In genomic region chr13:109644086-109644485, GRCm38 (mm10) we compare ENCODE assay signal across 23 mouse cellular contexts.
DNase-seq lines count a peak whose midpoint lies in the region; ATAC-seq and TF ChIP-seq lines count a peak whose summit lies in the region.
"Had no signal": no experiment of that assay in that cellular context is flagged by ENCODE, and none has a peak within 500 bp of the region (broad histone marks: within the 10 kb centered on the region; RNA-seq: fewer than 3 reads in every experiment).

No protein-coding gene starts in this region.

- H3K27me3 ChIP-seq in intestine, embryonic 16.5 days (replicated peaks; ENCODE audit: control insufficient read depth, insufficient read depth, low read length), result no peaks in the 10 kb centered on the region
- H3K27me3 ChIP-seq in intestine, postnatal 0 days (replicated peaks; ENCODE audit: control insufficient read depth, insufficient read depth, low read length), result no peaks in the 10 kb centered on the region
- no peaks in the 10 kb centered on the region for H3K27me3 ChIP-seq in liver, embryonic 11.5 days (replicated peaks; ENCODE audit: control insufficient read depth, insufficient read depth, low read length)
- H3K27me3 ChIP-seq: forebrain, embryonic 12.5 days; limb, embryonic 12.5 days had no signal

- 0 out of 2 replicates have a peak, but pooled peaks have one; percentile 28 for ATAC-seq in intestine, embryonic 16.5 days
- no peak for ATAC-seq in intestine, postnatal 0 days
- ATAC-seq in liver, embryonic 11.5 days (replicated peaks; ENCODE audit: low FRiP score), result peak; percentile 79
- peak; percentile 45 for ATAC-seq in megakaryocyte progenitor cell, adult 5-6 weeks (replicated peaks; ENCODE audit: poor library complexity)
- ATAC-seq: hindbrain, postnatal 0 days had no signal

- intact Hi-C loops in gastrocnemius, postnatal 36 days (cut with DNase I), result no loop called here

- DNase-seq in liver, embryonic 11.5 days (ENCODE audit: low spot score), result no peak
- DNase-seq in gastrocnemius, postnatal 36 days, result no peak
- no peak for DNase-seq in urinary bladder, postnatal 10 days (ENCODE audit: low spot score)
- no peak for DNase-seq in spleen, adult 18-20 months
- DNase-seq: cerebellum, postnatal 10 days; gastrocnemius, adult 2 months; kidney, adult 8-10 months; kidney, postnatal 14 days; layer of hippocampus, adult 9-11 months; lung, embryonic 14.5 days; lung, postnatal 36 days; right cerebral cortex, postnatal 25 days; thymus, postnatal 14 days had no signal

- H3K36me3 ChIP-seq in intestine, embryonic 16.5 days (ENCODE audit: control insufficient read depth, insufficient read depth, low read length), result no peaks in the 10 kb centered on the region
- H3K36me3 ChIP-seq in intestine, postnatal 0 days (ENCODE audit: control insufficient read depth, insufficient read depth), result no peaks in the 10 kb centered on the region
- H3K36me3 ChIP-seq in liver, embryonic 11.5 days (ENCODE audit: control insufficient read depth, insufficient read depth, low read length), result no peaks in the 10 kb centered on the region
- H3K36me3 ChIP-seq: embryonic facial prominence, embryonic 15.5 days; forebrain, embryonic 12.5 days; hindbrain, embryonic 10.5 days; limb, embryonic 12.5 days; midbrain, embryonic 10.5 days had no signal

- no peak for TF ChIP-seq CTCF in intestine, postnatal 0 days (IDR thresholded peaks at IDR 0.05; ENCODE audit: low read depth)

- H3K27ac ChIP-seq in intestine, embryonic 16.5 days (ENCODE audit: low read length), result no peak overlapping the region
- no peak overlapping the region for H3K27ac ChIP-seq in intestine, postnatal 0 days (ENCODE audit: low read depth, low read length)
- peak overlapping the region; percentile 65 for H3K27ac ChIP-seq in brown adipose tissue, adult 24 weeks (replicated peaks; ENCODE audit: low read depth, low read length)
- peak overlapping the region; percentile 81 for H3K27ac ChIP-seq in liver, embryonic 11.5 days (ENCODE audit: low read depth, low read length)
- H3K27ac ChIP-seq: embryonic facial prominence, embryonic 15.5 days; forebrain, embryonic 12.5 days; gastrocnemius, adult 2 months; hindbrain, embryonic 10.5 days; hindbrain, postnatal 0 days; limb, embryonic 12.5 days; midbrain, embryonic 10.5 days had no signal

- H3K4me1 ChIP-seq in intestine, embryonic 16.5 days (ENCODE audit: control insufficient read depth, insufficient read depth, low read length), result no peaks in the 10 kb centered on the region
- H3K4me1 ChIP-seq in intestine, postnatal 0 days (replicated peaks; ENCODE audit: control insufficient read depth, insufficient read depth, low read length), result no peaks in the 10 kb centered on the region
- peaks cover 10% of the 10 kb centered on the region for H3K4me1 ChIP-seq in brown adipose tissue, adult 24 weeks (ENCODE audit: control insufficient read depth, insufficient read depth, insufficient read length, low read length)
- peaks cover 57% of the 10 kb centered on the region for H3K4me1 ChIP-seq in liver, embryonic 11.5 days (replicated peaks; ENCODE audit: control insufficient read depth, insufficient read depth, low read length)

- H3K9me3 ChIP-seq in intestine, embryonic 16.5 days (ENCODE audit: control insufficient read depth, low read length), result no peaks in the 10 kb centered on the region
- no peaks in the 10 kb centered on the region for H3K9me3 ChIP-seq in intestine, postnatal 0 days (ENCODE audit: control insufficient read depth)
- H3K9me3 ChIP-seq in liver, embryonic 11.5 days (ENCODE audit: control insufficient read depth, low read length), result no peaks in the 10 kb centered on the region
- H3K9me3 ChIP-seq: embryonic facial prominence, embryonic 15.5 days; forebrain, embryonic 12.5 days; hindbrain, embryonic 10.5 days; limb, embryonic 12.5 days; midbrain, embryonic 10.5 days had no signal

- H3K9ac ChIP-seq in intestine, embryonic 16.5 days (ENCODE audit: low read depth, low read length), result no peak overlapping the region
- no peak overlapping the region for H3K9ac ChIP-seq in intestine, postnatal 0 days (ENCODE audit: low read depth, low read length)
- no peak overlapping the region for H3K9ac ChIP-seq in liver, embryonic 11.5 days (ENCODE audit: low read depth, low read length)
- H3K9ac ChIP-seq: embryonic facial prominence, embryonic 15.5 days; forebrain, embryonic 12.5 days; limb, embryonic 12.5 days; lung, embryonic 14.5 days had no signal

- 57% methylated on average over 2 of the region's 2 CpGs for WGBS in intestine, embryonic 16.5 days
- 54% methylated on average over 2 of the region's 2 CpGs for WGBS in intestine, postnatal 0 days
- WGBS in liver, embryonic 11.5 days, result 19% methylated on average over 2 of the region's 2 CpGs

- H3K4me2 ChIP-seq in intestine, embryonic 16.5 days (ENCODE audit: low read depth, low read length), result no peak overlapping the region
- no peak overlapping the region for H3K4me2 ChIP-seq in intestine, postnatal 0 days (replicated peaks; ENCODE audit: low read depth)
- H3K4me2 ChIP-seq in liver, embryonic 11.5 days, result peak overlapping the region; percentile 29
- H3K4me2 ChIP-seq: embryonic facial prominence, embryonic 15.5 days; forebrain, embryonic 12.5 days; limb, embryonic 12.5 days; lung, embryonic 14.5 days had no signal

- H3K4me3 ChIP-seq in intestine, embryonic 16.5 days (ENCODE audit: low read length), result no peak overlapping the region
- no peak overlapping the region for H3K4me3 ChIP-seq in intestine, postnatal 0 days (ENCODE audit: low read depth, low read length)
- H3K4me3 ChIP-seq in brown adipose tissue, adult 24 weeks (ENCODE audit: insufficient read depth, low read depth, low read length), result no peak overlapping the region
- H3K4me3 ChIP-seq in liver, embryonic 11.5 days (ENCODE audit: low read depth, low read length), result no peak overlapping the region
- H3K4me3 ChIP-seq: embryonic facial prominence, embryonic 15.5 days; forebrain, embryonic 12.5 days; gastrocnemius, adult 2 months; hindbrain, embryonic 10.5 days; limb, embryonic 12.5 days; midbrain, embryonic 10.5 days had no signal

Comparison
In these comparisons a context has a peak if more than half of its experiments do, and no peak if none do; other contexts are left out.
1. H3K27ac ChIP-seq: peak in brown adipose tissue, adult 24 weeks (single experiment) and liver, embryonic 11.5 days (single experiment); none in intestine, embryonic 16.5 days (single experiment) and intestine, postnatal 0 days (single experiment).